8 mouse cellular contexts compared by ENCODE assay signal in the genomic region with DNA sequence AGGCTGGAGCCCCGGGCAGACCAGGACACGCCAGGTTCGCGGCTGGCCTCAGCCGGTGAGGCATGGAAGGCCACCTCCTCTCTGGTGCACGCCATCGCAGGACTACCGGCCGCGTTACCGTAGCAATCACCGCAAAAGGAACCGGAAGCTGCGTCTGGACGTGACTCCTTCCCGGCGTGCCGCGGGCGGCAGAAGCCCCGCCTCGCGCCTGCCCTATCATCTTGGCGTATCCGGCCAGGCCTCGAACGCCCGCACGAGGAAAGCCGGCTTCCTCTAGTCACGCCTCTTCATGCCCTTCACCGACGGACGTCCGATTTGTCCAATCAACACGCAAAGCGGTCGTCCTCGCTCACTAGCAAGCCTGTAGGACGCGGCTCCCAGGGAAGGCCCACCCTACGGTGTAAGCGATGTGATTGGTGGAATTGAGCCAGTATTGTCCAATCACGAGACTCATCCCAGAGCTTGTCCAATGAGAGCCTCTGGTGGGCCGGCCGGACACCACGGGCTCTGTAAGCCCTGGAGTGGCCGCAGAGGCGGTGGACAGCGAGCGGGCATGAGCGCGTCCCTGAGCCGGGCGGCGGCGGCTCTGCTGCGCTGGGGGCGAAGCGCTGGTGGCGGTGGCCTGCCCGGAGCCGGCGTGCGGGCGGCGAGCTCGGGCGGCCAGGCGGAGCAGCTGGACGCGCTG. TPM values are rescaled to one million over a fixed set of nuclear protein-coding genes. Genes with fewer than 3 reads are reported as not detected.
DNase-seq lines count a peak whose midpoint lies in the region; ATAC-seq and TF ChIP-seq lines count a peak whose summit lies in the region.

A gene (plus strand): TSS at position 542 of the 685 bp plus-strand sequence.

- under 1% methylated on average over 72 of the region's 72 CpGs for WGBS in heart, embryonic 12.5 days
- WGBS in kidney, postnatal 0 days, result under 1% methylated on average over 72 of the region's 72 CpGs
- under 1% methylated on average over 72 of the region's 72 CpGs for WGBS in liver, embryonic 11.5 days
- WGBS in stomach, embryonic 14.5 days, result under 1% methylated on average over 70 of the region's 72 CpGs

- peak within 1 kb of the TSS; percentile 79 for H3K4me3 ChIP-seq in heart, embryonic 12.5 days
- peak within 1 kb of the TSS; percentile 67 for H3K4me3 ChIP-seq in kidney, postnatal 0 days (replicated peaks; ENCODE audit: low read depth, low read length)
- peak within 1 kb of the TSS; percentile 97 for H3K4me3 ChIP-seq in liver, embryonic 11.5 days (ENCODE audit: low read depth, low read length)
- peak within 1 kb of the TSS; percentile 72 for H3K4me3 ChIP-seq in stomach, embryonic 14.5 days (ENCODE audit: low read depth, low read length)

- peaks cover 22% of the 10 kb centered on the region for H3K36me3 ChIP-seq in heart, embryonic 12.5 days
- H3K36me3 ChIP-seq in kidney, postnatal 0 days (ENCODE audit: insufficient read depth, low read length), result 0 out of 2 replicates have a peak, but pooled peaks cover 4% of the 10 kb centered on the region
- H3K36me3 ChIP-seq in liver, embryonic 11.5 days (ENCODE audit: control insufficient read depth, insufficient read depth, low read length), result peaks cover 23% of the 10 kb centered on the region
- peaks cover 4% of the 10 kb centered on the region for H3K36me3 ChIP-seq in stomach, embryonic 14.5 days (ENCODE audit: control insufficient read depth, insufficient read depth, low read length)

- peak within 1 kb of the TSS; percentile 91 for H3K4me2 ChIP-seq in heart, embryonic 12.5 days
- peak within 1 kb of the TSS; percentile 91 for H3K4me2 ChIP-seq in kidney, postnatal 0 days (ENCODE audit: low read length)
- H3K4me2 ChIP-seq in liver, embryonic 11.5 days, result peak within 1 kb of the TSS; percentile 90
- H3K4me2 ChIP-seq in stomach, embryonic 14.5 days (replicated peaks; ENCODE audit: low read depth, low read length), result peak within 1 kb of the TSS; percentile 89

- TF ChIP-seq CTCF in kidney, postnatal 0 days (IDR thresholded peaks at IDR 0.05; ENCODE audit: low read depth), result no peak

- peak; percentile 100 for DNase-seq in CD4-positive helper T cell, adult 2 months (ENCODE audit: low read depth, low spot score)
- peak; percentile 100 for DNase-seq in brain, embryonic 18.5 days (ENCODE audit: low read depth, low spot score)
- DNase-seq in kidney, postnatal 0 days (ENCODE audit: low spot score), result peak; percentile 100
- peak; percentile 94 for DNase-seq in liver, embryonic 11.5 days (ENCODE audit: low spot score)
- peak; percentile 99 for DNase-seq in naive thymus-derived CD4-positive, alpha-beta T cell, adult 2 months (ENCODE audit: low read depth)

- no peaks in the 10 kb centered on the region for H3K9me3 ChIP-seq in heart, embryonic 12.5 days (replicated peaks)
- H3K9me3 ChIP-seq in kidney, postnatal 0 days (replicated peaks; ENCODE audit: low read length), result no peaks in the 10 kb centered on the region
- H3K9me3 ChIP-seq in liver, embryonic 11.5 days (ENCODE audit: control insufficient read depth, low read length), result no peaks in the 10 kb centered on the region
- H3K9me3 ChIP-seq in stomach, embryonic 14.5 days (ENCODE audit: control insufficient read depth, low read depth, low read length), result no peaks in the 10 kb centered on the region

- no peaks in the 10 kb centered on the region for H3K27me3 ChIP-seq in heart, embryonic 12.5 days (replicated peaks)
- H3K27me3 ChIP-seq in kidney, postnatal 0 days (ENCODE audit: insufficient read depth, low read length), result no peaks in the 10 kb centered on the region
- no peaks in the 10 kb centered on the region for H3K27me3 ChIP-seq in liver, embryonic 11.5 days (replicated peaks; ENCODE audit: control insufficient read depth, insufficient read depth, low read length)
- no peaks in the 10 kb centered on the region for H3K27me3 ChIP-seq in stomach, embryonic 14.5 days (ENCODE audit: control insufficient read depth, insufficient read depth, low read length)

- peak; percentile 77 for ATAC-seq in erythroid progenitor cell, adult 5-6 weeks (replicated peaks; ENCODE audit: low FRiP score, poor library complexity, severe bottlenecking)
- peak; percentile 98 for ATAC-seq in heart, embryonic 12.5 days (ENCODE audit: insufficient number of reproducible peaks, low FRiP score)
- ATAC-seq in kidney, postnatal 0 days (replicated peaks; ENCODE audit: low FRiP score, low read depth), result peak; percentile 99
- ATAC-seq in liver, embryonic 11.5 days (replicated peaks; ENCODE audit: low FRiP score), result peak; percentile 90
- ATAC-seq in stomach, embryonic 14.5 days (ENCODE audit: insufficient number of reproducible peaks, insufficient read depth, low FRiP score, low read depth), result peak; percentile 99

- H3K27ac ChIP-seq in heart, embryonic 12.5 days (ENCODE audit: poor library complexity, severe bottlenecking), result peak within 1 kb of the TSS; percentile 80
- peak within 1 kb of the TSS; percentile 90 for H3K27ac ChIP-seq in kidney, postnatal 0 days
- H3K27ac ChIP-seq in liver, embryonic 11.5 days (ENCODE audit: low read depth, low read length), result peak within 1 kb of the TSS; percentile 95
- peak within 1 kb of the TSS; percentile 83 for H3K27ac ChIP-seq in stomach, embryonic 14.5 days (ENCODE audit: low read length)

- H3K4me1 ChIP-seq in heart, embryonic 12.5 days (replicated peaks), result peaks cover 41% of the 10 kb centered on the region
- peaks cover 27% of the 10 kb centered on the region for H3K4me1 ChIP-seq in kidney, postnatal 0 days (replicated peaks; ENCODE audit: insufficient read depth, low read length)
- H3K4me1 ChIP-seq in liver, embryonic 11.5 days (replicated peaks; ENCODE audit: control insufficient read depth, insufficient read depth, low read length), result peaks cover 38% of the 10 kb centered on the region
- peaks cover 20% of the 10 kb centered on the region; the same call in 1 of the 2 replicates for H3K4me1 ChIP-seq in stomach, embryonic 14.5 days (ENCODE audit: control insufficient read depth, insufficient read depth, low read length)

- H3K9ac ChIP-seq in heart, embryonic 12.5 days, result peak within 1 kb of the TSS; percentile 92
- peak within 1 kb of the TSS; percentile 81 for H3K9ac ChIP-seq in kidney, postnatal 0 days (ENCODE audit: low read depth, low read length)
- peak within 1 kb of the TSS; percentile 98 for H3K9ac ChIP-seq in liver, embryonic 11.5 days (ENCODE audit: low read depth, low read length)
- peak within 1 kb of the TSS; percentile 82 for H3K9ac ChIP-seq in stomach, embryonic 14.5 days (replicated peaks; ENCODE audit: low read depth, low read length)

RNA-seq across cellular contexts. Expression of the gene that starts here (rescaled TPM):
- 285 and 316 TPM in 2 replicates for total RNA-seq in erythroid progenitor cell, adult 5-6 weeks (2015; ENCODE audit: low replicate concordance)
- 129 and 154 TPM in 2 replicates for total RNA-seq in erythroid progenitor cell, adult 5-6 weeks (2017; ENCODE audit: low replicate concordance)
- polyA plus RNA-seq in heart, embryonic 12.5 days (2016; fragmentation: Nextera tagmentation; extraction: Ambion mirVana), result 203 and 206 TPM in 2 replicates
- polyA plus RNA-seq in kidney, postnatal 0 days (2015; fragmentation: Nextera tagmentation; extraction: Ambion mirVana), result 222 and 225 TPM in 2 replicates
- polyA plus RNA-seq in liver, embryonic 11.5 days (2014; fragmentation: Nextera tagmentation; extraction: Ambion mirVana), result 610 and 611 TPM in 2 replicates
- 144 and 160 TPM in 2 replicates for polyA plus RNA-seq in stomach, embryonic 14.5 days (2014; fragmentation: Nextera tagmentation; extraction: Ambion mirVana)

Comparison
In these comparisons a context has a peak if more than half of its experiments do, and no peak if none do; other contexts are left out.
1. Peak in every context shown above with its lines: DNase-seq, ATAC-seq, H3K4me3 ChIP-seq and H3K27ac ChIP-seq.